Mouse (Mus musculus): ENCODE data around the gene Tgif2. TPM values are rescaled to one million over a fixed set of nuclear protein-coding genes. Genes with fewer than 3 reads are reported as not detected.
"Not testable (repeated sequence)": the region's sequence is repeated elsewhere in the genome, so short reads cannot be mapped to it uniquely, and the experiment has no call there.

The Tgif2 gene
- total RNA-seq, 2 experiments from 2014 or later = 1.8 to 3.1 TPM

- no peak for DNase-seq (ENCODE audit: extremely low spot score in 1 of 2, low spot score in 2 of 2)
- intact Hi-C loops (cut with DNase I) = no loop called here
These were observed 56.6 kb downstream of the Tgif2 start for GRCm38 (mm10) chr2:156896384-156896914.

- intact Hi-C loops (cut with DNase I) = no loop called here
- no peak for DNase-seq (ENCODE audit: extremely low spot score in 1 of 2, low spot score in 2 of 2)
These were observed 57.2 kb downstream of the Tgif2 start for GRCm38 (mm10) chr2:156897034-156897433.

DNA sequence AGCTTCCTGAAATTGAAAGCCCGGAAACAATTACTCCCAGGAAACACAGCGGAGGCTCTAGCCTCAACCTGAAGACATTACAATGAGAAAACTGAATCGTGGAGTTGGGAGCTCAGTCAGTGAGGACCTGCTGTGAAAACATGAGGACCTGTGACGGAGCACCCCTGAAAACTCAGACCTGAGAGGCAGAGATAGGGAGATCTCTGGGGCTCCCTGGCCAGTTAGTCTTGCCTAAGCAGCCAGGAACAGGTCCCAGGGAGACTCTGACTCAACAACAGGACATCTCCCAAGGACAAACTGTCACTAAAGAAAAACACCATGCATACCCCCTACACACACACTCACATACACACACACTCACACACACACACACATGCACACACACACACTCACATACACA, 58.6 kb downstream of the Tgif2 start:
- DNase-seq (ENCODE audit: extremely low spot score in 1 of 2, low spot score in 2 of 2) = no peak
- intact Hi-C loops (cut with DNase I) = no loop called here

GRCm38 (mm10) chr2:156899184-156899583, 59.4 kb downstream of the Tgif2 start:
- intact Hi-C loops (cut with DNase I) = no loop called here
- DNase-seq (ENCODE audit: extremely low spot score in 1 of 2, low spot score in 2 of 2) = no peak

- intact Hi-C loops (cut with DNase I) = loop anchor here (5.0 kb wide), 1 partner anchor 96 kb away; no protein-coding TSS in a partner anchor
- no peak for DNase-seq (ENCODE audit: extremely low spot score in 1 of 2, low spot score in 2 of 2)
These were observed 61.5 kb downstream of the Tgif2 start for GRCm38 (mm10) chr2:156901344-156901743.

GRCm38 (mm10) chr2:156901883-156902282, 62.1 kb downstream of the Tgif2 start:
- no peak for DNase-seq (ENCODE audit: extremely low spot score in 1 of 2, low spot score in 2 of 2)
- intact Hi-C loops (cut with DNase I) = loop anchor here (5.0 kb wide), 1 partner anchor 95 kb away; no protein-coding TSS in a partner anchor

DNA sequence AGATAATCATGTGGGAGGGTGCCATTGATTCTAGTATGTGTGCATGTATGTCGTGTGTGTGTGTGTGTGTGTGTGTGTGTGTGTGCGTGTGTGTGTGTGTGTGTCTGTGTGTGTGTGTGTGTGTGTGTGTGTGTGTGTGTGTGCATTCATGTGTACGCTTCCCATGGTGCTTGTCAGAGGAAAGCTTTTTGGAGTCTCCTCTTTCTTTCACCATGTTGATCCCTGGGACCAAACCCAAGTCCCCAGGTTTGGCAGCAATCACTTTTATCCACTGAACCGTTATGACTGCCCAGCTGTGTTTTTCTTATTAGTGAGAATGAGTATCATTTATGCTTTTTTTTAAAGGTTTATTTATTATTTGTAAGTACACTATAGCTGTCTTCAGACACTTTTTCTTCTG, 62.6 kb downstream of the Tgif2 start:
- intact Hi-C loops (cut with DNase I) = loop anchor here (5.0 kb wide), 1 partner anchor 95 kb away; no protein-coding TSS in a partner anchor
- DNase-seq (ENCODE audit: extremely low spot score in 1 of 2, low spot score in 2 of 2) = not testable (repeated sequence)

DNA sequence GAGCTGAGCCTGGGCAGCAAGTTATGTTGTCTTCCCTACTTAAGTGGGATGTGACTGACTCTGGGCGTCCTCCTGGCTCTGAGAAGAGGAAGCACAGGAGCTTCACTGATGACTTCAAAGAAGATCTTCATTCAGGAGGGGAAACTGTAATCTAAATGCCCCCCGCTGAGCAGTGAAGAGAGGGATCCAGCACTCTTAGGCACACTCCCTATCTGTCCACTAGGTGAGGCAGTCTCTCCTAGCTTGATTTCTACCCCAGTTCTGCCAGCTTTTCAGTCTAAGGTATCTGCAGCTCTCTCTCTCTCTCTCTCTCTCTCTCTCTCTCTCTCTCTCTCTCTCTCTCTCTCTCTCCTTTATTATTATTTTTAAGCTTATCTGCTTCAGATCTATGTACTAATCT, 63.6 kb downstream of the Tgif2 start:
- intact Hi-C loops (cut with DNase I) = loop anchor here (5.0 kb wide), 1 partner anchor 94 kb away; no protein-coding TSS in a partner anchor

More for the DNA sequence above, 63.6 kb downstream of the Tgif2 start:
- DNase-seq (ENCODE audit: extremely low spot score in 1 of 2, low spot score in 2 of 2) = no peak

Other genes starting within 250 kb of the Tgif2 start
- gene Dlgap4, start 226.3 kb upstream of the Tgif2 start, total RNA-seq (2021) = 100 to 1,000 TPM; 240 to 258 TPM
- 10 to 100 TPM; 17.5 to 20.6 TPM for gene Myl9, start 64.6 kb upstream of the Tgif2 start, total RNA-seq (2021)
- 1 to 10 TPM; 2.4 to 3.6 TPM for gene 4930518I15Rik, start 17.9 kb downstream of the Tgif2 start, total RNA-seq (2021)
- 100 to 1,000 TPM; 119 to 121 TPM for gene Rab5if, start 23.1 kb downstream of the Tgif2 start, total RNA-seq (2021)
- not detected for gene Sla2, start 47.2 kb downstream of the Tgif2 start, total RNA-seq (2021)
- gene Ndrg3, start 152.0 kb downstream of the Tgif2 start, total RNA-seq (2021) = 100 to 1,000 TPM; 581 to 586 TPM
- gene Dsn1, start 167.1 kb downstream of the Tgif2 start, total RNA-seq (2021) = 1 to 10 TPM; 5.9 to 7.1 TPM
- 10 to 100 TPM; 61.2 to 61.4 TPM for gene Soga1, start 239.2 kb downstream of the Tgif2 start, total RNA-seq (2021)
- not detected for gene Tldc2, start 247.0 kb downstream of the Tgif2 start, total RNA-seq (2021)